Mouse (Mus musculus) heart, adult 2 months (tissue): ENCODE data around the gene Acot3.

Source experiments
- CTCF ChIP-seq: fragments of 200-600 bp; IDR thresholded peaks from 2 replicates; pipeline ENCODE4 v1.8.1; 2022; ENCODE audit warnings: antibody characterized with exemption, mild to moderate bottlenecking, moderate library complexity
- EP300 ChIP-seq: fragments of 200-500 bp; IDR thresholded peaks from 2 replicates; pipeline ENCODE4 v1.6.1; 2011; ENCODE audit warnings: low read depth, low read length, control low read depth; ENCODE audit not compliant: insufficient read depth
- POLR2A ChIP-seq: fragments of 200-500 bp; IDR thresholded peaks from 2 replicates; pipeline ENCODE4 v1.6.1; 2011; ENCODE audit warnings: mild to moderate bottlenecking, low read depth, low read length, control low read depth; ENCODE audit not compliant: insufficient read depth

DNA sequence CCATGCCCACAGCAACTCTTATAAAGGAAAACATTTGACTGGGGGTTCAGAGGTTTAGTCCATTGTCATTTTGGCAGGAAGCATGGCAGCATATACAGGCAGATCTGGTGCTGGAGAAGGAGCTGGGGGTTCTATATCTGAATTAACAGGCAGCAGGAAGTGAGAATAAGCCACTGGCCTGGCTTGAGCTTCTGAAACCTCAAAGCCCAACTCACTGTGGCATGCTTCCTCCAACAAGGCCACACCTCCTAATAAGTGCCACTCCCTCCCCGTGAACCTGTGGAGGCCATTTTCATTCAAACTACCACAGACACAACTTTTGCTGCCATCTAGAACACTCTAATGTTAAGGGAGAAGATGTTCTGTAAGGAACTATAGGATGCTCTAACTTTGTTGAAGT is 55.7 kb downstream of the Acot3 start:
- TF ChIP-seq POLR2A (no peak), CTCF (no peak), EP300 (no peak)
